Mouse (Mus musculus) bone marrow, adult 2 months (tissue): ENCODE results near the gene Pdik1l. TPM values are rescaled to one million over a fixed set of nuclear protein-coding genes. Genes with fewer than 3 reads are reported as not detected.

Experiments used
- H3K27ac ChIP-seq: fragments of 200-500 bp; 2 replicates; pipeline ENCODE4 v1.5.1; 2012; ENCODE audit warnings: low read depth, mild to moderate bottlenecking, control low read depth, inconsistent platforms, low read length; ENCODE audit not compliant: control insufficient read depth, poor library complexity, insufficient read depth
- H3K4me1 ChIP-seq: fragments of 200-500 bp; 2 replicates; pipeline ENCODE4 v1.6.1; 2011; ENCODE audit warnings: low read length; ENCODE audit not compliant: control insufficient read depth, insufficient read depth
- H3K4me3 ChIP-seq: fragments of 200-500 bp; replicated peaks from 2 replicates; pipeline ENCODE3; 2011; ENCODE audit warnings: mild to moderate bottlenecking, low read depth, low read length, control low read depth; ENCODE audit not compliant: control insufficient read depth
- CTCF ChIP-seq: fragments of 200-500 bp; IDR thresholded peaks from 2 replicates; pipeline ENCODE4 v1.5.1; 2011; ENCODE audit warnings: low read length, control low read depth; ENCODE audit not compliant: control insufficient read depth, insufficient read depth
- POLR2A ChIP-seq: fragments of 200-500 bp; IDR thresholded peaks from 2 replicates; pipeline ENCODE4 v1.6.1; 2011; ENCODE audit warnings: low read depth, mild to moderate bottlenecking, control low read depth, low read length, borderline replicate concordance; ENCODE audit not compliant: control insufficient read depth
- WGBS: fragments of 180-500 bp; shearing (Covaris S2); methylation state at CpG from one replicate; pipeline ENCODE4 v1.1.7; 2018; 5-methylcytosine and 5-hydroxymethylcytosine counted together
- polyA plus RNA-seq: library from polyadenylated mRNA; stranded (reverse); fragments of >200 nt; gene quantifications from 2 replicates; pipeline ENCODE4 v1.2.4, GENCODE M21; 2011; ENCODE audit warnings: low replicate concordance; ENCODE audit not compliant: missing spikeins, insufficient read depth, insufficient read length

Pdik1l gene
- polyA plus RNA-seq = 4.9 and 5.2 TPM in 2 replicates

DNA sequence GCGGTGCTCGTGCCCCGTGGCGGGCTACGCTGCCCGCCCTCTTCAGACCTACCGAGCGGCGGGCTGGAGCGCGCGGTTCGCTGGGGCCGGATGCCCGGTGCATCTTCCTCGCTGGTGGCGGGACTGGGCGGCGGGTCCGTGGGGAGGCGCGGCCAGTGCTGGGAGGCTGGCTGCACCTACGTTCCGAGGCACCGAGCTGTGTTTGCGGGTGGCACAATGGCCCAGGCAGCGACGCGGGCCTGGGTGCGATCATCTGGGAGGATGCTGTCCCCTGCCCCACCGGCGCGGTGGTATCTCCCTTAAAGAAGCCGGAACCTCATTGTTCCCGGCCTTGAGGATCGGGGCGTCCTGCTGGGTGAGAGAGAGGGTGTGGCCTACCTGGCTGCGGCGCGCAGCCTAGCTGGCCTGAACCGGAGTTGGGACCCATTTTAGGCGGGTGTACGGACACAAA, at the start of gene Pdik1l:
TSS of gene Pdik1l (minus strand) at position 321 of the 451 bp plus-strand sequence.
- TF ChIP-seq POLR2A (peak; percentile 73; the same call in 1 of the 2 replicates), CTCF (no peak)
- Histone ChIP-seq H3K4me1 (peaks cover 2% of the 10 kb centered on the region; the same call in 1 of the 2 replicates), H3K27ac (peak within 1 kb of the TSS; percentile 100), H3K4me3 (peak within 1 kb of the TSS; percentile 99)
- under 1% methylated on average over 43 of the region's 43 CpGs for WGBS

DNA sequence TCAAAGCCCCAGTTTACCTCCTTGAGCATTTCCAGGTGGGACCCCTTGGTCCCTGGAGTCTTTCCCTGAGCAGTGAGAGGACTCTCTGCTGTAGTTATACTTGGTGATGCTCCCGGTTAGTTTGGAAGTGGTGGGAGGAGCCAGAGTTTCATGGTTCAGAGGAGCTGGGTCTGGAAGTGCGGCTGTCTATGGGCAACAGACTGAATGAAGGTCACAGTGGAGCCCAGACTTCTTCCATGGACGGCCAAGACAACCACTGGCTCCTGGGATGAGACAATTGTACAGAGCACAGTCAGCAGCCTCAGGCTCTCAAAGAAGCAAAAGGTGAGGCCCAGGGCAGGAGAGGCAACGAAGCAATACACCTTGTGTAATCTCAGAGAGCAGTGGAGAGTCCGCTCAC, 42.6 kb upstream of the Pdik1l start:
- WGBS = 77% methylated on average over 5 of the region's 5 CpGs
- TF ChIP-seq POLR2A = no peak
- no peak for TF ChIP-seq CTCF
- H3K4me3 ChIP-seq = no peak overlapping the region
- H3K27ac ChIP-seq = no peak overlapping the region
- H3K4me1 ChIP-seq = no peaks in the 10 kb centered on the region

DNA sequence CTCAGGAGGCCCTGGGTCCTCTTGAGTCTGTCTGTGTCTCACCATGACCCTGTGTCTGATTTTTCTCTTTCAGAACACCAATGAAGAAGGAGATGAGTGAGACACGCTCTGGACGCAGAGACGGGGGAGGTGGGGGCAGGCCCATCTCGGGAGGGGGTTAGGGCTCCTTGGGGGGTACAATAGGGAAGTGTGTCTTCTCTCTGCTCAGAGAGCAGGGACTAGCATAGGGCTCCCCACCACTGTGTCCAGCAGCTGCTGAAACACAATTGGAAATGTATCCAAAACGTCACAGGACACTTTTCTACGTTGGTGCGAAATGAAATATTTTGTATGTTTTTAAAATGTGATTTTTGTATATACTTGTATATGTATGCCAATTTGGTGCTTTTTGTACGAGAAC, 41.1 kb upstream of the Pdik1l start:
- 71% methylated on average over 8 of the region's 8 CpGs for WGBS
- TF ChIP-seq POLR2A (no peak), CTCF (no peak)
- no peaks in the 10 kb centered on the region for H3K4me1 ChIP-seq
- no peak overlapping the region for H3K27ac ChIP-seq
- no peak overlapping the region for H3K4me3 ChIP-seq

DNA sequence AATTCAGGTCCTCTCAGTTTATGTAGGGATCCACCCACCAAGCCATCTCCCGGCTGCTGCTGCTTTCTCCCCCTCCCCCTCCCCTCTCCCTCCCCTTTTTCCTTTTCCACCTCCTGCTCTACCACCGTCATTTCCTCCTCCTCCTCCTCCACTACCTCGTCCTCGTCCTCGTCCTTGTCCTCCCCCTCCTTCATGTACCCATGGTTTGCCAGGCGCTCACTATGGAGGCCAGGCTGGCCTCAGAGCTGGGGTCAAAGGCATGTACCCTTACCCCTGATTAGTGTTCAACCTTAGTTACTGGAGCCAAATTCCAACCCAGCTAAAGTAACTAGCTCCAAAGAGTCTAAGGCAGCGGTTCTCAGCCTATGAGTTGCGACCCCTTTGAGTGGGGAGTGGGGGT, 40.5 kb upstream of the Pdik1l start:
- TF ChIP-seq POLR2A (no peak), CTCF (no peak)
- H3K4me3 ChIP-seq = no peak overlapping the region
- H3K27ac ChIP-seq = no peak overlapping the region
- 50% methylated on average over 8 of the region's 8 CpGs for WGBS
- H3K4me1 ChIP-seq = no peaks in the 10 kb centered on the region

DNA sequence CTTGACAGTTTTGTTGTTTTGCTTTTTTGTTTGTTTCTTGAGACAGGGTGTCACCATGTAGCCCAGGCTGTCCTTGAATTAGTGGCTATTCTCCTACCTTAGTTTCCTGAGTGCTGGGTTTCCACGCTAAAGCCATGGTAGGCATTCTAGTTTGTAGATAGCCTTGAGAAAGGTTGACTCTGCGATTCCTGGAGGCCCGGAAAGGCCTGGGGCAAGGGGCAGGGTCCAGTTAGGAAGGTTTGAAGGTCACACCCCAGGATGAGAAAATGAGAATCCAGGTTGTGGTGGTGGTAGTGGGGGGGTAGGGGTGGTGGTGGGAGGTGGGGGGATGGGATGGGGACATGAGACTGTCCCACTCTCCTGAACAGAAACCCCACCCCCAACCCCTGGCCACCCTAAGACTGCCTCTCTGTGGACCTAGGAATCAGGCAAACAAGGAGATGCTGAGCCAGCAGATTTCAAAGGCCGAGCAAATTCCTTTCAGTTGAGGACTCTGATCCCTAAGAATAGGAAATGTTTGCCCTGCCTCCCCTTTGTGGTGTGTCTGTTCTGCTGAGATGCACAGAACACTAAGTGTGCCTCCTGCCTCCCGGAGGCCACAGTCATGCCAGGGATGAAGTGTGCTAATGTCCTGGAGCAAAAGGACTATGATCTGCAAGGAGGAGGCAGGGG, 39.3 kb upstream of the Pdik1l start:
- Histone ChIP-seq H3K4me1 (no peaks in the 10 kb centered on the region), H3K27ac (no peak overlapping the region), H3K4me3 (no peak overlapping the region)
- 80% methylated on average over 5 of the region's 5 CpGs for WGBS
- TF ChIP-seq CTCF = no peak
- no peak for TF ChIP-seq POLR2A

DNA sequence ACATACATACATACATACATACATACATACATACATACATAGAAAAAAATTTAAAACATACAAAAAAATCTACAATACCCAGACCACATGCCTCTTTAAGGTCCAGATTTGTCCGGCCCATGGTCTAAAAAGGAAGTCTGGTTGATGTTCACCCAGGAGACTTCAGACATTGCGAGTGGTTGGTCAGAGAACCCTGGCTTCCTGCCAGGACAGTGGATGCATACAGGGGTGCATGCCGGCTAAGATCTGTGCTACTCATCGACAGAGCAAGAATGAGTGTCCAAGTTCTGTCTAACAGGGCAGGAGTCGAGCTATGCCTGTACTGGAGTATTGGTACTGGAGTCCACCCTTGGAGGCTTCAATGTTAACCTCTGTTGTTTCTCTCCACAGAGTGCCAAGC, 37.0 kb upstream of the Pdik1l start:
- no peak overlapping the region for H3K27ac ChIP-seq
- WGBS = 34% methylated on average over 5 of the region's 5 CpGs
- no peak for TF ChIP-seq POLR2A
- H3K4me3 ChIP-seq = no peak overlapping the region
- H3K4me1 ChIP-seq = no peaks in the 10 kb centered on the region

DNA sequence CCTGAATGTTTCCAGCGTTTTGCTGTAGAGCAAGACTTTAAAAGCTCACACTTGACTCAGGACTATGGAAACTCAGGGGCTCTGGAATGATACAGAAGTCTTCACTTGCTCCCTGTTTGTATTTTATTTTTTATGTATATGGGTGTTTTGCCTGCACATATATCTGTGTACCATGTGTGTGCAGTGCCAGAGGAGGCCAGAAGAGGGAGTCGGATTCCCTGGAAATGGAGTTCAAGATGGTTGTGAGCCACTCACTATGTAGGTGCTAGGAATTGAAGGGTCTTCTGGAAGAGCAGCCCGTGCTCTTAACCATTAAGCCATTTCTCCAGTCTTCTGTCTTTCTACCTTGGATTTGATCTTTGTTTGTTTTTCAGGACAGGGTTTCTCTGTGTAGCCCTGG, 33.8 kb upstream of the Pdik1l start:
- no peaks in the 10 kb centered on the region for H3K4me1 ChIP-seq
- no peak overlapping the region for H3K4me3 ChIP-seq
- no peak overlapping the region for H3K27ac ChIP-seq
- TF ChIP-seq CTCF = no peak
- TF ChIP-seq POLR2A = no peak
- WGBS = 56% methylated on average over 3 of the region's 3 CpGs

DNA sequence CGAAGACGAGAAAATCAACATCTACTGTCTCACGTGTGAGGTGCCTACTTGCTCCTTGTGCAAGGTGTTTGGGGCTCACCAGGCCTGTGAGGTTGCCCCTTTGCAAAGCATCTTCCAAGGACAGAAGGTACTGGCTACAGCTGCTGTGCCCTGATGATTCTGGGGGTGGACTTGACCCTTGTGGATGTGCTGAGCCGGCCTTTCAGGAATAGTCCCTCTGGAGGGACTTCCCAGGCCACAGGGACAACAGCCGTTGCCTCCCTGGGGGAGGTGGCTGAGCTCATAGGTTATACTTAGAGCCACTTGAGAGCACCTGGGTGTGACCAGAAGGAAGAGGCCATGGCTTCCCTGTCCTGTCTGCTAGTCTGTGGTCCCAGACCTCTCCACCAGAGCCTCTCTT, 32.0 kb upstream of the Pdik1l start:
- H3K4me3 ChIP-seq = no peak overlapping the region
- no peak for TF ChIP-seq POLR2A
- TF ChIP-seq CTCF = no peak
- 89% methylated on average over 5 of the region's 5 CpGs for WGBS
- H3K4me1 ChIP-seq = no peaks in the 10 kb centered on the region
- H3K27ac ChIP-seq = no peak overlapping the region

DNA sequence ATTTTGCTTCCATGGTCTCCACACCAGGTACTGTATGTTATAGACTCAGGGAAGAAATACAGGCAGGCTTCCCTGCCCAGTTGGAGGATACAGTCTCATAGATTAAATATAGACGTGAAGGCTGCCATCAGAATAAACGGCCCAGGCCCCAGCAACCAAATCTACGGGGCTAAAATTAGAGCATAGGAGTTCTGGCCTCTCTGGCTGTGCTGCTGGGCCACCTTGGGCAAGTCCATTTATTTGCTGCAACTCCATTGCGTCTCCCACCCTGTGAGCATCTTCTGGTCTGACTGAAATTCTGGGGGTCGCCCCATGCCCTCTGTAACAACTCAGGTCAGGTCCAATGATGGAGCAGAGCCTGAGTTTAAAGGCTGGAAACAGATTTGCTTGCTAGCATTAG, 31.4 kb upstream of the Pdik1l start:
- Histone ChIP-seq H3K4me1 (no peaks in the 10 kb centered on the region), H3K4me3 (no peak overlapping the region), H3K27ac (no peak overlapping the region)
- TF ChIP-seq CTCF (no peak), POLR2A (no peak)
- WGBS = 84% methylated on average over 5 of the region's 5 CpGs
